Mouse (Mus musculus): Measurements from ENCODE around the gene Phlpp2. TPM values are rescaled to one million over a fixed set of nuclear protein-coding genes. Genes with fewer than 3 reads are reported as not detected.
A peak's percentile ranks its signal among the peaks of the same experiment; 100 is the strongest.
"Not testable (repeated sequence)": the region's sequence is repeated elsewhere in the genome, so short reads cannot be mapped to it uniquely, and the experiment has no call there.

Phlpp2 gene
- polyA plus RNA-seq, 1 experiment from 2014 or later: 1.5 TPM

DNA sequence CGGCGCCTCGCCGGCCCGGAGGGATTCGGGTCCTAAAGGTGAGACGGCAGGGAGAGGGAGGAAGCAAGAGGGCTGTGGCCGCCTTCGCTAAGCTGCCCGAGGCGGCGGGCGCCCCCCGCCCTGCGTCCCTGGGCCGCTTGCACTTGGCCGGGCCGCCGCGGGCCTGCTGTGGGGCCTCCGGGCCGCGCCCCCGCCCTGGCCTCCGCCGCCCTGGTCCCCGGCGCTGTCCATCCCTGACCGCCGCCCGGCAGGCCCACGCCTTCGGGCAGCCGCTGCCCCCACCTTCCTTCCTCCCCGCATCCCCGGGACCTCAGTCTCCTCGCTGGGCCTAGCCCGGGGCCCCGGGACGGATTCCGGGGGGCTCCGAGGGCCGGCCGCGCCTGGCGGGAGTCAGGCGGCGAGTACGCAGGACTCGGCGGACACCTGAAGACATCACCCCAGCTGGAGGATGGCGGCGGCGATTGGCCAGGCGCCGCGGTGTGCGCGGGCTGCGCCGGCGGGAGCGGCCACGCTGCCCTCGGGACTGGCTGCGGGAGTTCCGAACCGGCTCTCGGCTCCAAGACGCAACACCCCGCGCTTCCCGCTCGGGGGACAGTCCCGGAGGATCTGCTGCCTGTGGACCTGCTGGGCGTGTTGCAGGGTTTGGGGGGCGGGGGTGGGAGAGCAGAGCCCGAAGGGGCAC is 479 bp downstream of the Phlpp2 start:
- no peak for TF ChIP-seq EP300 (IDR thresholded peaks at IDR 0.05)
- H3K27ac ChIP-seq (ENCODE audit: low read length): peak overlapping the region; percentile 86
- DNase-seq (ENCODE audit: low spot score): peak; percentile 58
- no peaks in the 10 kb centered on the region for H3K36me3 ChIP-seq (ENCODE audit: insufficient read depth, low read length)
- WGBS: under 1% methylated on average over 49 of the region's 78 CpGs
- peak overlapping the region; percentile 88 for H3K4me2 ChIP-seq (replicated peaks; ENCODE audit: low read depth, low read length)
- ATAC-seq: peak; percentile 84
- peak overlapping the region; percentile 89 for H3K9ac ChIP-seq (replicated peaks; ENCODE audit: low read depth)
- H3K4me1 ChIP-seq (ENCODE audit: insufficient read depth, low read depth, low read length): no peaks in the 10 kb centered on the region
- H3K4me3 ChIP-seq (ENCODE audit: low read depth, low read length): peak overlapping the region; percentile 93
- H3K9me3 ChIP-seq (ENCODE audit: low read length): no peaks in the 10 kb centered on the region
- no peaks in the 10 kb centered on the region for H3K27me3 ChIP-seq (replicated peaks; ENCODE audit: insufficient read depth, low read length)

GRCm38 (mm10) chr8:109871056-109871455 is 2.7 kb downstream of the Phlpp2 start:
- no peak for DNase-seq (ENCODE audit: low spot score)
- Histone ChIP-seq H3K4me2 (replicated peaks; ENCODE audit: low read depth, low read length) (no peak overlapping the region), H3K27me3 (replicated peaks; ENCODE audit: insufficient read depth, low read length) (no peaks in the 10 kb centered on the region), H3K4me3 (ENCODE audit: low read depth, low read length) (no peak overlapping the region), H3K27ac (ENCODE audit: low read length) (no peak overlapping the region), H3K9me3 (ENCODE audit: low read length) (no peaks in the 10 kb centered on the region), H3K9ac (replicated peaks; ENCODE audit: low read depth) (no peak overlapping the region), H3K4me1 (ENCODE audit: insufficient read depth, low read depth, low read length) (no peaks in the 10 kb centered on the region), H3K36me3 (ENCODE audit: insufficient read depth, low read length) (no peaks in the 10 kb centered on the region)
- TF ChIP-seq EP300 (IDR thresholded peaks at IDR 0.05): no peak
- no peak for TF ChIP-seq CTCF (IDR thresholded peaks at IDR 0.05)
- no peak for ATAC-seq
- 56% methylated on average over 1 of the region's 1 CpGs for WGBS

DNA sequence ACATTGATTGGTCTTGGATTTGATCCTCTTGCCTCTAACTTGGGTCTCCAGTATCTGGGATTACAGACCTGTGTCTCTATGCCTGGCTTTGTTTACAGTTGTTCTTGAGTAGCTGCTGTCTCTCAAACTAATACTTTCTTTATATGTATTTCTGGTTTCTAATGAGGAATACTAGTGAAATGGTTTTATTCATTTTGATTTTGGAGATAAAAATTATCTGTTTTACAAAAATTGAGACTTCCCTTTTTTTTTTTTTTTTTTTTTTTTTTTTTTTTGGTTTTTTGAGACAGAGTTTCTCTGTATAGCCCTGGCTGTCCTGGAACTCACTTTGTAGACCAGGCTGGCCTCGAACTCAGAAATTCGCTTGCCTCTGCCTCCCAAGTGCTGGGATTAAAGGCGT is 5.5 kb downstream of the Phlpp2 start:
- H3K4me2 ChIP-seq (replicated peaks; ENCODE audit: low read depth, low read length); H3K9ac ChIP-seq (replicated peaks; ENCODE audit: low read depth); H3K27me3 ChIP-seq (replicated peaks; ENCODE audit: insufficient read depth, low read length); H3K36me3 ChIP-seq (ENCODE audit: insufficient read depth, low read length); H3K4me1 ChIP-seq (ENCODE audit: insufficient read depth, low read depth, low read length); H3K27ac ChIP-seq (ENCODE audit: low read length); H3K9me3 ChIP-seq (ENCODE audit: low read length); DNase-seq (ENCODE audit: low spot score); H3K4me3 ChIP-seq (ENCODE audit: low read depth, low read length); ATAC-seq: not testable (repeated sequence)
- WGBS: 94% methylated on average over 3 of the region's 3 CpGs

GRCm38 (mm10) chr8:109880012-109880662 is 11.8 kb downstream of the Phlpp2 start:
- H3K9ac ChIP-seq (replicated peaks; ENCODE audit: low read depth): no peak overlapping the region

DNA sequence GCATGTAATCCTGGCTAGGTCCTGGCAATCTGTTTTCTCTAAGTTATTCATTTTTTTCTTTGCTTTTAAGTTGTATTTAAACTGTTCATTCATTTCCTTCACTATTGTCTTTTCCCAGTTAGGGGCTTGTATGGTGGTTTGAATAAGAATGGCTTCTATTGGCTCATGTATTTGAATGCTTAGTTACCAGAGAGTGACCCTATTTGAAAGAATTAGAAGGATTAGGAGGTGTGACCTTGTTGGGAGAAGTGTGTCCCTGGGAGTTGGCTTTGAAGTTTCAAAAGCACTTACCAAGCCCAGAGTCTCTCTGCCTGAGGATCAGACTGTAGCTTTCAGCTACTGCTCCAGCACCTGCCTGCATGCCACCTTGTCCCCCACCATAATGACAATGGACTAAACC is 17.0 kb downstream of the Phlpp2 start:
- H3K9me3 ChIP-seq (ENCODE audit: low read length): no peaks in the 10 kb centered on the region
- ATAC-seq (no peak), DNase-seq (ENCODE audit: low spot score) (no peak)
- H3K4me2 ChIP-seq (replicated peaks; ENCODE audit: low read depth, low read length): no peak overlapping the region
- no peaks in the 10 kb centered on the region for H3K4me1 ChIP-seq (ENCODE audit: insufficient read depth, low read depth, low read length)
- H3K27me3 ChIP-seq (replicated peaks; ENCODE audit: insufficient read depth, low read length): no peaks in the 10 kb centered on the region
- TF ChIP-seq CTCF (IDR thresholded peaks at IDR 0.05): no peak
- no peak for TF ChIP-seq EP300 (IDR thresholded peaks at IDR 0.05)
- H3K4me3 ChIP-seq (ENCODE audit: low read depth, low read length): no peak overlapping the region
- H3K36me3 ChIP-seq (ENCODE audit: insufficient read depth, low read length): no peaks in the 10 kb centered on the region
- no peak overlapping the region for H3K9ac ChIP-seq (replicated peaks; ENCODE audit: low read depth)
- H3K27ac ChIP-seq (ENCODE audit: low read length): no peak overlapping the region

More at GRCm38 (mm10) chr8:109880012-109880662, 11.8 kb downstream of the Phlpp2 start:
- Histone ChIP-seq H3K27ac (ENCODE audit: low read length) (no peak overlapping the region), H3K4me1 (ENCODE audit: insufficient read depth, low read depth, low read length) (no peaks in the 10 kb centered on the region), H3K36me3 (ENCODE audit: insufficient read depth, low read length) (no peaks in the 10 kb centered on the region; the same call in 1 of the 2 replicates), H3K4me3 (ENCODE audit: low read depth, low read length) (no peak overlapping the region), H3K9me3 (ENCODE audit: low read length) (no peaks in the 10 kb centered on the region), H3K27me3 (replicated peaks; ENCODE audit: insufficient read depth, low read length) (no peaks in the 10 kb centered on the region), H3K4me2 (replicated peaks; ENCODE audit: low read depth, low read length) (no peak overlapping the region)
- TF ChIP-seq EP300 (IDR thresholded peaks at IDR 0.05) (no peak), CTCF (IDR thresholded peaks at IDR 0.05) (no peak)
- ATAC-seq (no peak), DNase-seq (ENCODE audit: low spot score) (no peak)
- 68% methylated on average over 5 of the region's 5 CpGs for WGBS

DNA sequence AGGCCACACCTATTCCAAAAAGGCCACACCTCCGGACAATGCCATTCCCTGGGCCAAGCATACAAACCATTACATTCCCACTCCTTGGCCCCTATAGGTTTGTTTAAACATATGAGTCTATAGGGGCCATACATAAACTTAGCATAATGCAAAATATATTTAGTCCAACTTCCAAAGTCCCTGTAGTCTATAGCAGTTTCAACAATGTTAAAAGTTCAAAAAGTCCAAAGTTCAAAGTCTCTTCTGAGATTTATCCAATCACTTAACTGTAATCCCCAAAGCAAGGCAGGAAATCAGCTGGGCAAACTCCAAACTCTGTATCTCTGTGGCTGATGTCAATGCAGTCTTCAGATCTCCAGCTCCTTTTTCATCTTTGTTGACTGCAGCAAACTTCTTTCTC is 20.9 kb downstream of the Phlpp2 start:
- H3K4me2 ChIP-seq (replicated peaks; ENCODE audit: low read depth, low read length): no peak overlapping the region
- H3K4me3 ChIP-seq (ENCODE audit: low read depth, low read length): no peak overlapping the region
- no peak overlapping the region for H3K9ac ChIP-seq (replicated peaks; ENCODE audit: low read depth)
- no peaks in the 10 kb centered on the region for H3K4me1 ChIP-seq (ENCODE audit: insufficient read depth, low read depth, low read length)
- ATAC-seq (no peak), DNase-seq (ENCODE audit: low spot score) (no peak)
- no peak overlapping the region for H3K27ac ChIP-seq (ENCODE audit: low read length)
- H3K9me3 ChIP-seq (ENCODE audit: low read length): no peaks in the 10 kb centered on the region
- TF ChIP-seq EP300 (IDR thresholded peaks at IDR 0.05) (no peak), CTCF (IDR thresholded peaks at IDR 0.05) (no peak)
- no peaks in the 10 kb centered on the region for H3K27me3 ChIP-seq (replicated peaks; ENCODE audit: insufficient read depth, low read length)
- WGBS: 97% methylated on average over 1 of the region's 1 CpGs
- peaks cover 5% of the 10 kb centered on the region; the same call in 1 of the 2 replicates for H3K36me3 ChIP-seq (ENCODE audit: insufficient read depth, low read length)
